Mouse (Mus musculus) activated CD4-positive, CD25-positive, alpha-beta regulatory T cell, adult 4 months (primary cell): Measurements from ENCODE around the gene Zfp334. TPM values are rescaled to one million over a fixed set of nuclear protein-coding genes. Genes with fewer than 3 reads are reported as not detected.

ENCODE experiments used
- ATAC-seq: one replicate; pipeline ENCODE4 v1.8.0; 2017
- polyA plus RNA-seq, 2 experiments: library from polyadenylated mRNA; unstranded; fragments of 100-300 nt; shearing (Covaris generic); gene quantifications; one replicate each; pipeline ENCODE4 v1.2.1; 2017

The Zfp334 gene
- polyA plus RNA-seq, 2 experiments from 2014 or later, result 0.08 TPM; not detected in 1

DNA sequence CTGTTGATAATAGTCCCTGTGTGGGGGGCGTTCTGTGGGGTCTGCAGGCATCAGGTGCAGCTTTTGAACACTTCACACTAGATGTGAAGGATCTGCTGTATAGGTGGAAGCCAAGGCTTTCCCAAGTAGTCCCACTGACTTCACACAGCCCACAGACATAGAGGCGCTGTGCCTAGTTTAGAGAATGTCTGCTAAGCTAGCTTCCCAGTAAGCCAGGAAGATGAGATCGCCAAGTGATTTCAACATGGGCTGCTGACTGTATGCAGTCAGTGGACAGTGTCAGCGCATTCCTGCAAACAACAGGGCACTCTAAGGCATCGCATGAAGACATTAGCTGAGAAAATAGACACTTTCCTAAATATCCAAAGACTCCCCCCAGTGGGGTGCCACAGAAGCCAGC, 12.6 kb downstream of the Zfp334 start:
- no peak for ATAC-seq

- no peak for ATAC-seq
Observed at GRCm38 (mm10) chr2:165371066-165371465, 17.0 kb downstream of the Zfp334 start.

DNA sequence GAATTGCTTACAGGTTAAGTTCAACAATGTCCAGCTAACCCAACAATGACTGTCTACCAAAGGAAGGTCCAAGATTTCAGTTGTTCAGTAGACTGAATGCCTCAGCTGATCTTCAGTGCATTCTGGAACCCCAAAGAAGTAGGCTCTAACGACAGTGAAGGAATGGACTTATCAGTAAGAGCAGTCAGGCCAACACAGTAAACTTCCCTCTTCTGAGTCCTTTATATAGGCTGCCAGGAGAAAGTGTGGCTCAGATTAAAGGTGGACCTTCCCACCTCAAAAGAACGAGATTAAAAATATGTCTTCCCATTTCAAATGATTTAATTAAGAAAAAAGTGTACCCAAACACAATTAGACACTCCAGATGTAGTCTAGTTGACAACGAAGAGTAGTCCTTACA, 17.7 kb downstream of the Zfp334 start:
- ATAC-seq, result no peak

DNA sequence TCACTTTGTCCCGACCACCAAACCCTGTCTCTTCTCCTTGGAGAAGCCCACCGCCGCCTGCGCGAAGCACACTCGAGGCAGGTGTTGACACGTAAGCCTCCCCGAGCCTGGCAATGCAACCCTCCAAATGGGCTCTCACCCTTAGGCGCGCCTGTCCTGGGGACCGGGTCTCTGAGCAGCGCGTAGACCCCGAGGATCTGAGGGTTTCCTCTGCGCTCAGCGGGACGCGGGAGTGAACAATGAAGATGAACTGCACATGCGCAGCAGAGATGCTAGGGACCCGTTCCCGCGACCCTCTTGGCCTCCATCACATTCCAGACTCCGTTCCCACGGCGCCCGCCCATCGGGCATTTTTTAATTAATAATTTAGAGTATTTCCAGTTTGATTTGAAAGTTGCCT, 19.6 kb downstream of the Zfp334 start, which contains the start of gene Zfp663:
Zfp663 (minus strand) TSS at position 234 of the 400 bp plus-strand sequence.
- no peak for ATAC-seq

DNA sequence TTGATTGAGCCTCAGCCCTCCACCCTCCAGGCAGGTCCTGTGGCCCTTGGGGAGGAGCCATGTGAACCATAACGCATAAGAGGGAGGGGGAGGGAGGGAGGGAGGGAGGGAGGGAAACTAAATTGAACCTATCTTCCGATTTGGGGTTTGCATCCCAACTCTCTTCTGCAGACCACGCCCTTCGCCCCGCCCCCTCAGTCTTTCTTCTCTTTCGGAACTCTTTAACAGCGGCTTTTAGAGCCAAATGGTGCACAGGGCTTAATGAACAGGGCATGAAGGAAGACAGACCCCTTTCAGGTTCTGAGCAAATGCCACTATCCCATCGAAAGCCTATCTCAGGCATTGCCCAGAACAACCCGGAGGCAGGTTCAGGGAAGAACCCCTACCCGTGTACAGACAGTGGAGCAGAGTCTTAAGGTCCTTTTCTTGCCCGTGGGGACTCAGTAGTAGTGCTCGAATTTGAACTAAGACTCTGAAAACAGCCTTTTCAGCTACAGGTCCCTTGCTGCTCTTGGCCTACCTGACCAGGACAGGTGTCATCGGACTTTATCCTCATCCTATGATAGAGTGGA, 20.1 kb downstream of the Zfp334 start:
- ATAC-seq, result no peak

- ATAC-seq, result no peak
Observed at GRCm38 (mm10) chr2:165367047-165367520, 21.0 kb downstream of the Zfp334 start.

- ATAC-seq, result no peak
Observed at GRCm38 (mm10) chr2:165364334-165365091, 23.5 kb downstream of the Zfp334 start.

DNA sequence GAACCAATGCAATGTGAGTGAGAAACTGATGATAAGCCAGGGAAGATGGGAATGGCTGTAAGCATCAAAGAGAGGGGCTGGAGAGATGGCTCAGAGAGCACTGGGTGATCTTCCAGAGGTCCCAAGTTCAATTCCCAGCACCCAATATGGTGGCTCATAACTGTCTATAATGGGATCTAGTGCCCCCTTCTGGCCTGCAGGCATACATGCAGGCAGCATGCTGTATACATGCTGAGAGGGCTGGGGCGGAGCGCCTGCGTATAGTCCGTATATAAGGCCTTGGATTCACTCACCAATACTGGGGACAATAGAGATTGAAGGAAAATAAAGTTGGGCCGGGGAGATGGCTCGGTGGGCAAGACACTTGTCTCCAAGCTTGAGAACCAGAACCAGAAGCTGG, 24.8 kb downstream of the Zfp334 start:
- ATAC-seq, result no peak

DNA sequence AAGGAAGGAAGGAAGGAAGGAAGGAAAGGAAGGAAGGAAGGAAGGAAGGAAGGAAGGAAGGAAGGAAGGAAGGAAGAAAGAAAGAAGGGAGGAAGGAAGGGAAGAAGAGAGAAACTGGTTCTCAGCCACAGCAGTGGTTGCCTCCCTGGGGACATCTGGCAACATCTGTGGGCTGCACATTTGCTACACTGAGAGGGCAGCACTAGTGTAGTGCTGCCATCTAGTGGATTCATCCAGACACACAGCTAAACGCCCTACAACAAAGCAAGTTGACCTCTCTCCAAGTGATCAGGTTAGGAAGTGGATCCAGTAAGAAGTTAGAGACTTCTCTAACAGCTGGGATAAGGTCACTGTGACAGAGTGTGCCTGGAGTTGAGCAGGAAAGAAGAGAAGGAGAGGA, 27.2 kb downstream of the Zfp334 start:
- no peak for ATAC-seq

GRCm38 (mm10) chr2:165351828-165352513, 36.1 kb downstream of the Zfp334 start:
- ATAC-seq, result no peak

DNA sequence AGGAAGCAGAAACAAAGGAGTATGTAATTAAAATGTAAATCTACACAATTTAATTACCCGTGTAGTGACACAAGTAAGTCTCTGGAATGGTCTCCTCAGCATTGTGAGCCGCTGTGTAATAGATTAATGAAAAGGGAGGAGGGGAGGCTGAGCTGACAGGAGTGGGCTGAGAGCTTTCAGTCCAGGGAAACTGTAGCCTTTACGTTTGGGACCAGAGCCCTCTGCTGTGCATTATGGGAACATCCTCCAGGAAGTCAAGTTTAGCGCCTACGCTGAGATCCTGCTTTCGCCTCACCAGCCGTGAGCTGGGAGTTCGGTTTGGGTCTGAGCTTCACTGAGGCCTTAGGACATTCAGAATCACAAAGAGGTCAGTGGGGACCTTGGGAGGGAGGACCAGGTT, 38.6 kb downstream of the Zfp334 start:
- ATAC-seq, result no peak

GRCm38 (mm10) chr2:165346180-165346579, 41.9 kb downstream of the Zfp334 start:
- ATAC-seq, result no peak

DNA sequence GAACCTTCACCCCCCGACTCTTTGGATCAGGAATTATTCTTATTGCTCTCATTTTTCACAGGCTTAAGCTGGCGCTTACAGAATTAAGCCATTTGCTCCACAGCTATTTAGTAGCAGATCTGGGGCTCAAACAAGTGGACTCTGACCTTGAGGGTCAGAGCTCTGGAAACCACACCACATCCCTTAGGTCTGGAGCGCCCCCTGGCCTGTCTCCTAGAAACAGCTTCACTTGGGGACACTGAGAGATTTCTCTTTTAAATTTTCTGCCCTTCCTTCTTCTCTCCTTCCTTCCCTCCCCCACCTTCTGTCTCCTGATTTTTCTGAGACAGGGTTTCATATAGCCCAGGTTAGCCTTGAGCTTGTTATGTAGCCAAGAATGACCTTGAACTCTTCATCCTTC, 50.9 kb downstream of the Zfp334 start:
- ATAC-seq, result no peak

DNA sequence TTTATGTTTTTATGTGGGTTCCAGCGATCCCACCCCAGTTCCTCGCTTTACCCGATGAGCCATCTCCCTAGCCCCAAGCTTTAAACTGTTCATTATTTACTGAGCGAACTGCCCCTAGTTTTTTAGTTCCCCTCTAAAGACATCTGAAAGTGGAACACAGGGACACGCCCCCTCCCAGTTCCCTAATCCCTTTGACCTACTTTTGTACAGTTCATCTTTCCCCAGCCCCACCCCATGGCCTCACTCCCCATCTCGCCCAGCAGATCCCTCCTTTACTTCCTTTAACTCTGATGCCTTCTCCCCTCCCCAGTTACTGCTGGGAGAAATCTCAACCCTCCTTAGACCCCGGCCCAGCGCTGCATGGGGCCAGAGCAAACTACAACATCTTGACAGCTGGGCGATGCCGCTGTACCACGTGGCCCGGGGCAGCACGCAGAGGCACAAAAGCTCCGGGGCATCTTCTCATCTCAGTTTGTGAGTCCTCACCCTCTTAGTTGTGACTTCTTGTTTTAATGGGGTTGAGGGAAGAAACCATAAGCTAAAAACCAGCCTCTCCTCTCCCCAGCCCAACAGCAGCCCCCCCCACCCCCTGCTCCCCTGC, 55.3 kb downstream of the Zfp334 start:
- no peak for ATAC-seq

DNA sequence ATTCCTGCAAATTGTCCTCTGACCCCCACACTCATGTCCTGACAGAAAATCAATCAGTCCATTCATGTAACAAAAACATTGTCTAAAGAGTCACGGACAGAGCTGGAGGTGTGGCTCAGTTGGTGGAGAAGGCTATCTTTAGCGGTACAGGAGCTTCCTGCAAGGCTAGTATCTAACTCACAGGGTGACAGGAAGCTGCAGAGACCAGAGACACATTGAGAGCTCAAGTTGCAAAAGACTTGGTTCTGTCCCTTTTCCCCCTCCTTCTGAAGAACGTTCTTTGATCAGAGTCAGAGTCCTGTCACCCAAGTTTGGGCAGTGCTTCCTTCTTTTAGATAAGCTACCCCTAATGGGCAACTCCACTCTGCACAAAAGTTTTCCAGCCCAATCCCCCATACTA, 58.4 kb downstream of the Zfp334 start:
- no peak for ATAC-seq

- no peak for ATAC-seq
Observed at GRCm38 (mm10) chr2:165328746-165329145, 59.3 kb downstream of the Zfp334 start.

GRCm38 (mm10) chr2:165327386-165327785, 60.7 kb downstream of the Zfp334 start:
- no peak for ATAC-seq

DNA sequence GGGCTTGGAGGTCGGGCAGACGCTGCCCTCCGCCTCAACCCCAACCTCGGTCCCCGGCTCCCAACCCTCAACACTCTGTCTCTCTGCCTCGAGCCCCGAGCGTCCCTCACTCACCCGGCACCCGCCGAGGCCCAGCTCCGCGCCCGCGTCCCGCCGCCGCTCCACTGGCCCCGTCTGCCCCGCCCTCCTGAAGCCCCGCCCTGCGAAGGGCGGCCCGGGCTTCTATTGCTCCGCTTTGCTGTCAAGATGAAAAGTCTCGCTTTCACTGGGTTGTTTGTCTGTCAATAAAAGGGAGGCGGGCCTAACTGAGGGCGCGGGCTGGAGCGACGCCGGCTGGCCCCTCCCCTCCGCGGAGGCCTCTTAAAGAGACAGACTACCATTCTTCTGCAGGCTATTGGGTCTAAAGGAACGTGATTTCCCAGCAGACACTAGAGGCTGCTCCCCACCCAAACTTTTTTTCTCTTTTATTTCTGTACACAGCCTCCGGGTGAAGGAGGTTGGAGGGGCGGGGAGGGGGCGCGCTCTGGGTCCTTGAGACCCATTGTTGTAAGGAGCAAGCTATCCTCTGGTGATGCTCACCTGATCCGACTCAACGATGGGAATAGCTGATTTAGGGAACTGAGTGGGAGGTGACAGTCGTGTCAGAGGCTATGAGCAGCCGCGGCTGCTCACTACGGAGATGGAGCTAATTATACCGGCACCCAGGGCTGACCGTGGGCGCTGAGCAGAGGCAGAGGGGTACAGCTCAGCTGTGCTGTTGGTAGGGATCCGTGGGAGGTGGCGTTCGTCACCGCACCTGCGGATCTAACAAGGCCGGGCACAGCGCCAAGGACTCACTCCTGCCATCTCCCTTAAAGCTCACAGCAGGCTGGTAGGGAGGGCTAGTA, 61.5 kb downstream of the Zfp334 start, which contains the start of gene Elmo2:
Elmo2 (minus strand) TSS at position 176 of the 887 bp plus-strand sequence.
- ATAC-seq, result peak; percentile 97

- peak; percentile 0 for ATAC-seq
Observed at GRCm38 (mm10) chr2:165325521-165326303, 62.3 kb downstream of the Zfp334 start.
